Mouse (Mus musculus) heart, adult 18-20 months (tissue): ENCODE data around the gene Olfr374. TPM values are rescaled to one million over a fixed set of nuclear protein-coding genes. Genes with fewer than 3 reads are reported as not detected.

Experiments
- DNase-seq, 2 experiments: peaks; one replicate each; pipeline ENCODE4 v3.0.0; 2021 to 2022; ENCODE audit warnings: mixed read lengths in 1 of 2
- total RNA-seq, 2 experiments: library from RNA; stranded (reverse); gene quantifications; 2 replicates each; pipeline ENCODE4 v1.2.3; 2021

Gene Olfr374
- total RNA-seq, 2 experiments from 2014 or later = not detected

GRCm38 (mm10) chr8:72135446-72136301, 28.8 kb downstream of the Olfr374 start:
- DNase-seq = peak; percentile 64 to 75

- DNase-seq = peak; percentile 84 to 92
Measured at GRCm38 (mm10) chr8:72136302-72136978, 29.6 kb downstream of the Olfr374 start.

DNA sequence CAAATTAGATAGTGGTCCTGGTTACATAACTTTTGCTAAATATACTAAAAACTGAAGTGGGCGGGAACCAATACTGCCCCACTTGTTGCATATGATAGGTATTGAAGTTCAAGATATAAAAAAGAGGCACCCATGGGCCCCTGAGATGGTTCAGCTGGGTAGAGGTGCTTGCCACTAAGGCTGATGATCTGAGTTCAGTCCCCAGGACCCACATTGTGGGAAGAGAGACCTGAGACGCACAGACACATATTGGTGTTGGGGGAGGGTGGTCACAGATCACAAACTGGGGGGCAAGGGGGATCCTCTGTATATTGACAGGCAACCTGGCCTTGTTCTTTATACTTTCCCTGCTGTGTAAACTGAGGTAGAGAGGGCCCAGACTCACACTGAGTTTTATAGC, 30.6 kb downstream of the Olfr374 start:
- DNase-seq = no peak

DNA sequence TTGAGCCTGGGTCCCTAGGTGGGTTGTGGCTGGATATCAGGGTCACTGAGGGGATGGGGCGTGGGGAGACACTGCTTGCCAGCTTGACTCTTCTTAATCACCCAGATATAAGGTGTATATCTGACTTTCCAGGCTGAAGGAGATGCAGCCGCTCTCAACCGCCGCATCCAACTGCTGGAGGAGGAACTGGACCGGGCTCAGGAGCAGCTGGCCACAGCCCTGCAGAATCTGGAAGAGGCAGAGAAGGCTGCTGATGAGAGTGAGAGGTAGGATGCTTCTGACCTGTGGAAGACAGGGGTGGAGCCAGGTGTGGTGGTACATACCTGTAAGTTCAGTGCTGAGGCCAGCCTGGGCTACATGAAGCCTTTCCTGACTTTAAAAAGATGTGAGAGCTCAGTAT, 31.6 kb downstream of the Olfr374 start:
- DNase-seq = no peak

- DNase-seq = no peak
Measured at GRCm38 (mm10) chr8:72143256-72143824, 36.5 kb downstream of the Olfr374 start.

DNA sequence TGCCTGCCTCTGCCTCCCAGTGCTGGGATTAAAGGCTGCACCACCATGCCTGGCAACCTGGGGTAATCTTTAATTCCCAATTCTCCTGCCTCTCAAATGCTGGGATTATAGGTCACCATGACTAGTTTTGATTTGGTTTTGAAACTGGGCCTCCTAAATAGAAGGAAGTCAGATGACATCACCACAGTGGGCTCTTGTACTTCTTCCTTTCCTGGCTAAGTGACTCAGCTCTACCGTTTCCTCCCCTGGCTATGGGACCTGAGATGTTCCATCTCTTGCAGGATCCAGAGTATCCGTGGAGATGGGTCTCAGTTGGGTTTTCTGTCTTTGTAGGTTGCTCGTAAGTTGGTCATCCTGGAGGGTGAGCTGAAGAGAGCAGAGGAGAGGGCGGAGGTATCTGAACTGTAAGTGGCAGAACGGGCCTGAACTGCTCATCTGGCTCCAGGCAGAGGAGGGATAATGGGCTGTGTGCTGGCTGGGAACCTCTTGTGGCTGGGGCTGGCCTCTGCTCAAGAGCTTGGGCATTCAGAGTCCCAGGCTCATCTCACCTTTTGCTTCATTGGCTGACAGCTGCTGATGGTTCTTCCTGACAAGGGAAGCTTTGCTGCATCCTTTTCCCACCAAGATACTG, 37.6 kb downstream of the Olfr374 start:
- DNase-seq = no peak

DNA sequence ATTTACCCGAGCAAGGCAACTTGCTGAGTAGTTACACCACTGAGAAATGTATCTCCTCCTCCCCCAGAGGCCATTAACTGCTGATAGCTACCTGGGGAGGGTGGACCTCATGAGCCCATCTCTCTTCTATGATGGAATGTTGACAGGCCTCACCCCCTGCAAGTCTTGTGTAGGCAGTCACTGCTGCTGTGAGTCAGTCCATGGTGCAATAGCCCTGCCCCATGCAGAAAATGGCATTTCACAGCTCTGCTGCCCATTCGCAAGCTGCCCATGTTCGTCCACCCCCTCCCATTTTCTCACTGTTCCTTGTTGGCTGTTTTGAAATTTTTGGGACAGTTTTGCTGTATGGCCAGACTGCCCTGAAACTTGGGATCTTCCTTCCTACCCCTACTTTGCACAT, 38.7 kb downstream of the Olfr374 start:
- no peak for DNase-seq

DNA sequence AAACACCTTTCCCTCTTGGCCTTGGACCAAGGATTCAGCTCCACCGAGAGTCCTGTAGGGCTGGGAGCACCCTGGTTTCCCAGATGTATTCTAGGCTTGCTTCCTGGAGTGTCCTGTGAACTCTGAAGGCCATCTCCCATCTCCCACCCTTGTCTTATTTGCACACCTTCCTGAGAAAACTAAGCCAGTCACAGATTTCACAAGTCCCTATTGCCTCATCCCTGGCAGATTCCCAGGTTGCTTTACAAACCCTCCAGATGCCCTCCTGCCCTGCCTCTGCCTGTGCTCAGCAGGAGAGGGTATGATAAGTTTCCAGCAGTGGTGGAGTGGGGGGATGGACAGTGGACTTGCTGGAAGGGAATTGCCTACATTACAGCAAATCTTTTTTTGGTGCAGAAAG, 39.2 kb downstream of the Olfr374 start:
- DNase-seq = no peak

DNA sequence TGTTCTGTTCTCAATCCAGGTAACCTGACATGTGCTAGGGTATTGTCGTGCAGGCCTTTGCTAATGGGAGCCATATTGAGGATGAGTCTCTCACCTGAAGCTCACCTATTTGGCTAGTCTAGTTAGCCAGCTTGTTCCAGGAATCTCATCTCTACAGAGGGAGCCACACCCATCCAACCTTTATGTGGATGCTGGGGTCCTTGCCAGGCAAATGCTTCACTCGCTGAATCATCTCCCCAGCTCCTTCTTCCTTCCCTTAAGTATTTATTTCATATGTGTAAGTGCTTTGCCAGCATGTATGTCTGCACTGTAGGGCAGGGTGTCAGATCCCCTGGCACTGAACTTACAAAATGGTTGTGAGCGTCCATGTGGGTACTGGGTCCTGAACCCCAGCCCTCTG, 39.7 kb downstream of the Olfr374 start:
- no peak for DNase-seq

GRCm38 (mm10) chr8:72147266-72147665, 40.4 kb downstream of the Olfr374 start:
- peak in 1 of 2 experiments; percentile 43 for DNase-seq

GRCm38 (mm10) chr8:72149056-72149455, 42.2 kb downstream of the Olfr374 start:
- DNase-seq = no peak

GRCm38 (mm10) chr8:72151418-72152078, 44.7 kb downstream of the Olfr374 start:
- no peak for DNase-seq

DNA sequence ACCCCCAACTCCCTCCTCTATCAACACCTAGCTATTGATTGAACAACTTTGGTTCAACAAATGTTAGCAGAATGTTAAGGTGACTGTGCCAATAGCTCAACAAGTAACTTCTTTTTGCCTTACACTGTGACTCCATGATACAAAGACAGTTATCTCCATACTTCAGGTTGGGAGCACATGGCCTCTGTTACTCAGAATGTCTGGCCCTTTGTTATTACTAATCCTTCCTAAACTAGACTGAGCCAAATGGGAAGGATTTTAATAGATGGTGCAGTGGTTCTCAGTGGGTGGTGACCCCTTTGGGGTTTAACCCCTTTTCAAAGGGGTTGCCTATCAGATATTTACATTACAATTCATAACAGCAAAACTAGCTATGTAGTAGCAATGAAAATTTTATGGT, 46.5 kb downstream of the Olfr374 start:
- DNase-seq = no peak

GRCm38 (mm10) chr8:72158096-72158495, 51.3 kb downstream of the Olfr374 start:
- DNase-seq = no peak

GRCm38 (mm10) chr8:72158726-72159125, 51.9 kb downstream of the Olfr374 start:
- DNase-seq = no peak

DNA sequence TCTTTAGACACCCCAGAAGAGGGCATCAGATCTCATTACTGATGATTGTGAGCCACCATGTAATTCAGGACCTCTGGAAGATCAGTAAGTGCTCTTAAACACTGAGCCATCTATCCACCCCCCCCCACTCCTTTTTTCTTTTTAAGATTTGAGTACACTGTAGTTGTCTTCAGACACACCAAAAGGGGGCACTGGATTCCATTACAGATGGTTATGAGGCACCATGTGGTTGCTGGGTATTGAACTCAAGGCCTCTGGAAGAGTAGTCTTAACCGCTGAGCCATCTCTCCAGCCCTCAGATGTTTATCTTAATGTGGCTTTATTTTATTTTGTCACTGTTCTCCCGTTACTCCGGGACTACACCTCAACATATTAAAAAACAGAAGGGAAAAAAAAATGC, 53.2 kb downstream of the Olfr374 start:
- DNase-seq = no peak

GRCm38 (mm10) chr8:72160707-72161697, 54.2 kb downstream of the Olfr374 start, which contains the start of gene Rab8a:
TSS of gene Rab8a (plus strand) at chr8:72161200.
- DNase-seq = peak; percentile 100

DNA sequence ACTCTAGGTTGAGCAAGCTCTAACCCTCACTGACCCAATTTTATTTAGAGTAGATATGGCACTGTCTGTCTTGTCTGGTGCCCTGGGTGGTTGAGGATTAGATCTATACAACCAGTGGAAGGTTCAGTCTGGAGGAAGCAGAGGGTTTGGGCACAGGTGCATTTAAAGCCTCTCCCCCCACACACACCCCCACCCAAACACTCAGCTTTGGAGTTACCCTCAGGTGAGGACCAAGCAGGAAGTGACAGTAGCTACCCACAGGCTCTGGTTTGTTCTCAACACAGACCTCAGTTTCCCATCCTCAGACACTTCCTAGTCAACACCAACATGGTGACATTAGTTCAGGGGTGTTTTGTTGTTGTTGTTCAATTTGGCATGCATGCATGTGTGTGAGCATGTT, 56.0 kb downstream of the Olfr374 start:
- DNase-seq = no peak
